Mouse (Mus musculus) spleen, postnatal 4 days (tissue): ENCODE data around the gene Arhgef1.
A peak's percentile ranks its signal among the peaks of the same experiment; 100 is the strongest.
"Not testable (repeated sequence)": the region's sequence is repeated elsewhere in the genome, so short reads cannot be mapped to it uniquely, and the experiment has no call there.

Source experiments
- DNase-seq, 2 experiments: peaks; one replicate each; pipeline ENCODE4 v3.0.0; 2022; ENCODE audit warnings: low spot score in 2 of 2

The Arhgef1 gene

DNA sequence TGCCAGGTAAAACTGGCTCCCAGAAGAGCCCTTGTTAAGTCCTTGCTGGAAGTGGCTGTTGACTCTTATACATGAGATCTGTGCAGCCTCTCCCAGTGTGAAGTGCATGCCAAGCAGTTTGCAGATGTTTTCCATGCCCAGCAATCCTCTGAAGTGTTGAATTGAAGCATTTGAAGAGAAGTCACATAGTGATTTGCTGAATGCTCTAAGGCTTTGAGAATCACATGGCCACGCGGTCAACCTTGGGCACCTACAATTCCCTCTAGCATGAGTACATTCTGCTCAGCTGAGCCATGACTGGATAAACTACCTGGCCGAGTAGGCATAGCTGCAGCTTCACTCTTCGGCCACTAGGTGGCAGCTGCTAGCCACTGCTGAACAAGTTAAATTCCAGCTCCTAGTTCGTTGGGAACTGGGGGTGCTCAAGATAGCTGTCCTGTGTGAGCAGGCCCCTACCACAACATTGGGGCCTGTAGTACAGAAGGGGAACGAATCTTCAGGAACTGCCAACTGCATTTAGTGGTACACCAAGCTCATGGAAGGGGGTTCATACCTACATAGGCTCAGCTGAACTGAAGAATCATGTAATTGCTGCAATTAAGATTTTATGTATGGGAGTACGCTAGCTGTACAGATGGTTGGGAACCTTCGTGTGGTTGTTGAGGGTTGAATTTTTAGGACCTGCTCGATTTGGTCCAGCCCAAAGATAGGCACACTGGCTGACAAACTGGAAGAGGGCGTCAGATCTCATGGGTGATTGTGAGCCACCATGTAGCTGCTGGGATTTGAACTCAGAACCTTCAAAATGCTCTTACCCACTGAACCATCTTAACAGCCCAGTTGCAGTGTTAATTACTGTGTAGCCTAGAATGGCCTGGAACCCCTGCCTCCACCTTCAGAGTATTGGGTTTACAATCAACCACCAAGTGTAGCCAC, 12.2 kb upstream of the Arhgef1 start:
- DNase-seq: peak; percentile 74 to 86

DNA sequence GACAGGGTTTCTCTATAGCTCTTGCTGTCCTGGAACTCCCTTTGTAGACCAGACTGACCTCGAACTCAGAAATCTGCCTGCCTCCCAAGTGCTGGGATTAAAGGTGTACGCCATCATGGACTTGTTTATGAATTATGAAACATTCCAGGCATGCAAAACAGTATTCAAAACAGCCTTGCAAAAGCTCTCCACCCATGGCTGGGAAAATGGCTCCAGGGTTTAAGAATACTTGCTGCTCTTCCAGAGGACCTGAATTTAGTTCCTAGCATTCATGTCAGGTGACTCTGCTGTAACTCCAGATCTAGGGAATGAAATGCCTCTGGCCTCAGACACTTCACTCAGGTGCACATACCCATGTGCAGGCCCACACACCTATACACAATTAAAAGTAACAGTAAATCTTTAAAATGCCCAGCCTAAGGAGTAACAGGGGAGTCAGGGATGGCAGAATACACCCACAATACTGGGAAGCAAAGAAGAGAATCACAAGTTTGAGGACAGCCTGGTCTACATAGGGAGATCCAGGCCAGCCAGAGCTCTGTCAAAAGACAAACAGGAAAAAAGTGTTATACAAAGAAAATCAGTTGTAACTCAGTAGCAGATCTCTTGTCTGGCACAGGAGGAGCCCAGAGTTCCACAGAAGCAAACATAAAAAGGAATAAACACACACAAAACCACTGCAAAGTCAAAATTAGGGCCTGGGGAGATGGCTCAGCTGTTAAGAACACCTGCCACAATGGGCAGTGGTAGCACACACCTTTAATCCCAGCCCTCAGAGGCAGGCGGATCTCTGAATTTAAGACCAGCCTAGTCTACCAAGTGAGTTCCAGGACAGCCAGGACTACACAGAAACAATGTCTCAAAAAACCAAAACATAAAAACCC, 11.2 kb upstream of the Arhgef1 start:
- no peak for DNase-seq

DNA sequence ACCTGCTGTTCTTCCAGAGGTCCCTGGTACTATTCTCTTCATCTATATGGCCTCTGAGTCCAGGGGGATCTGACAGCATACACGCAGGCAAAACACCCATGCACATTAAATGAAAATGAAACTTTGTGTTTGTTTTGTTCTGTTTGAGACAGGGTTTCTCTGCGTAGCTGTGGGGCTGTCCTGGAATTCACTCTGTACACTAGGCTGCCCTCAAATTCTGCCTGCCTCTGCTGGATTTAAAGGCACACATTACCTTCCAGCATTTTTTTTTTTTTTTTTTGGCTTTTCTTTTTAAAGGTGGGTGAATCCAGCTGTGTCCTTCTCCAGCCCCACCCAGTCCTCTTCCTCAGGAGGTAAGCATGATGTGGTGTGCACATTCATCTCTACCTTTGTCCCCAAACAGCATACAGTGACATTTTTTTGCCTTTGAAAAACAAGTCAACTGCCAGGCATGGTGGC, 10.6 kb upstream of the Arhgef1 start:
- DNase-seq: no peak

DNA sequence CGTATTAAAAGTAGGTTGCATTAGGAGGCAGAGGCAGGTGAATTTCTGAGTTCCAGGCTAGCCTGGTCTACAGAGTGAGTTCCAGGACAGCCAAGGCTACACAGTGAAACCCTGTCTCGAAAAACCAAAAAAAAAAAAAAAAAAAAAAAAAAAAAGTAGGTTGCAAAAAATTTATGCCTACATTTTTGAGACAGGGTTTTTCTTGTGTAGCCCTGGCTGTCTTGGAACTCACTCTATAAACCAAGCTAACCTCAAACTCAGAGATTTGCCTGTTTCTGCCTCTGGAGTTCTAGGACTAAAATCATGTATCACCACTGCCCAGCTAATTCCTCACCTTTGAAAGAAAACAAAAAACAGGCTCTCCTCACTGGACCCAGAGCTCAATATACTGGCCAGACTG, 7.0 kb upstream of the Arhgef1 start:
- DNase-seq: not testable (repeated sequence)

DNA sequence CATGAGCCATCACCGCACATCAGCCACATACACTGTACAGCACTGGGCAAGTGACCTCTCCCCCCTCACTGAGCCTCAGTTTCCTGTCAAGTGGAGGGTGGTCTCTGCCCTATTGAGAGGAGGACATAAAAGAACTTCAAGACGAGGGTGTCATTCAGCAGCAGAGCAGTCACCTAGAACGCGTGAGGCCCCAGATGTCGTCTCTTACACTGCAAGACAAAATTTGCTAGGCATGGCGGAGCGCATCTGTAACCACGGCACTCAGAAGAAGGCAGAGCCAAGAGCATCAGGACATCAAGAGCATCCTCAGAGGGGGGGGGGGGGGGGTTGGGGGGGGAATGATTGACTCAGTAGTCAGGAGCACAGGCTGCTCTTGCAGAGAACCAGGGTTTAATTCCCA, 6.4 kb upstream of the Arhgef1 start:
- DNase-seq: peak in 1 of 2 experiments; percentile 41

DNA sequence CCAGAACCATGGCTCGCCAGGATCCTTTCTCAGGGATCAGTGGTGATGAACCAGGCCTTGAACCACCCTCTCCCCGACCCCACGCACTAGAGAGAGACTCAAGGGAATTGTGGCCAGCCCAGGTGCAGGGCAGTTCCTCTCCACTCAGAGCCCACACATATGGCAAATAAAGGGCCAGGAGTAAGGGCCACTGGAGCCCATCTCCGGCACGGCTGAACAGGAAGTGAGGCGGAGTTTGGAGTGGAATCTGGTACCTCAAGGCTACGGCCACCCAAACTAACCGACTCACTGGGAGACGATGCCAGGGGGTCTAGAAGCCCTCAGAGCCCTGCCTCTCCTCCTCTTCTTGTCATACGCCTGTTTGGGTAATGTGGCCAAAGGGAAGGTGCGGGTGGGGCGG, 5.5 kb upstream of the Arhgef1 start, which contains the start of gene Cd79a:
Cd79a (plus strand) TSS at position 158 of the 400 bp plus-strand sequence.
- peak; percentile 70 to 79 for DNase-seq

DNA sequence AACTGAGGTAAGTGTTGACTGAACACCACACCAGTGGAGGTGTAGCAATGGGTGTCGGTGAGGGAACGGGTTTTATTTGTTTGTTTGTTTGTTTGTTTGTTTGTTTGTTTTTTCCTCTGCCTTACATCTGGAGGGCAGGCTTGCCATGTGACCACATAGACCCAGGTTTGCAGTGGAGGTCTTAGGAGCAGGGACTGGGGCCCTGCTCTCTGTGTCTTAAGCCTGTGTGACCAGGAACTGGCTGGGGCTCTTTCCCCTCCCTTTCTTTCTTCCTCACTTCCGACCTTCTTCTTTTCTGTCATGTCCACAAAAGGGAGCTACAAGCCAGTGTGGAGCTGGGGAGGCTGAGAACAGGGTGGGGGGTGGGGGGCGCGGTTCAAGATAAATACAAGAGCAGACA, 4.8 kb upstream of the Arhgef1 start:
- no peak for DNase-seq

DNA sequence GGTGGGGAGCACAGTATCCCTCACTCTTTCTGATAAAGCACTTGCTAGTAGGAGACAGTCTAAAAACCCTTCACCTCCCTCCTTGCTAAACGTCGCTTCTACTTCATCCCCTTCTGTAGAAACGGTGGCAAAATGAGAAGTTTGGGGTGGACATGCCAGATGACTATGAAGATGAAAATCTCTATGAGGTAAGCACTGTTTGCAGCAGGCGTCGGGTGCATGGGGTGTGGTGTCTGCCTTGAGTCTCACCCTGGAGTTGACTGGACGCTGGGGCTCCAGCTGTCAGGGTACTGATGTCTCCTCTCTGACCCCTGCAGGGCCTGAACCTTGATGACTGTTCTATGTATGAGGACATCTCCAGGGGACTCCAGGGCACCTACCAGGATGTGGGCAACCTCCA, 1.6 kb upstream of the Arhgef1 start:
- DNase-seq: peak in 1 of 2 experiments; percentile 69

DNA sequence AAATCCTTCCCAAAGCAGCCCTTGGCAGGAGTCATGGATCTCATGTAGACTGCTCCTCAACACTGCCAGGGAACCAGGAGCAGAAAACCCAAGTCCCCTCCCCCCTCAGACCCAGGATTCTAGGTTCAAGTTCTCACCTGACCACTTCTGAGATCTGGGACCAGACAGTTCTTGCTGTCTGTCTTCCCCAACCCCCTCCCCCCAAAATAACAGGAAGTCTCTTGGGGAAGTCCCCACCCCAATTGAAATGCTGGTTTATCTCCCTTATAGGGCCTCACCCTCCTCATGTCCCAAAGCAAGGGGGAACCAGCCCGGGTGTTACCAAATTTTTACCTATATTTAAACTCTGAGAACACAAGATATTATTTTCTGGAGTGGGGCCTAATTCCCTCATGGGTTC, 870 bp upstream of the Arhgef1 start:
- DNase-seq: peak in 1 of 2 experiments; percentile 68

DNA sequence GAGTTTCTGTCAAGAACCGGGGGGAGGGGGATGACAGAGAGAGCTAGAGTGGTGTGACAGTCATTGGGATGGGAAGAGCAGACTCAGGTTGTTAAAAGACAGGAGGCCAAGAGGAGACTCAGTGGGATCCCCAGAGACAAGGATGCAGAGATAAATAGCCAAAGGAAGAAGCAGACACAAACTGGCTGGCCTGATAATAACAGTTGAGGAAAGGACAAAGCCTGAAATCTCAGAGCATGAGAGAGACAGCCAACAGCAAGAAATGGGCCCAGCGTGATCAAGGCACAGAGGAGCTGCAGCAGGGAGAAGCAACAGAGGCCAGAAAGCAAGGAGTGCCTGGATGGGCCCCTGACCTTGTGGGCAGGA, 465 bp upstream of the Arhgef1 start:
- DNase-seq: no peak

DNA sequence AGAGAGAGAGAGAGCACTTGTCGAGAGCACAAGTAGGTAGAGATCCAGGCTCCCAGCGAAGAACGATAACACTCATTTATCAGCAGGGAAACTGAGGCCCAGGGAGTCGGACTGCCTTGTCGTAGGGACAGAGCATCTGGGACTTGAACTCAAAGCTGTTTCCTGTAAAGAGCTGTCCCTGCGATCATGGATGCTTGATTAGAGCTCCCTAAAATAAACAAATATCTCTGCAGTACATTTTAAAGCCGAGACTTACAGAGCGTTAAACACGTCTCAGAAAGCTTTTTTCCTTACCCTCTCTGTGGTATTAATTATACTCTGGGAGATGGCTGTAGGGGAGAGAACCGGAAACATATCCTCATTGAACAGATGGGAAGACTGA, 723 bp downstream of the Arhgef1 start:
- DNase-seq: no peak

DNA sequence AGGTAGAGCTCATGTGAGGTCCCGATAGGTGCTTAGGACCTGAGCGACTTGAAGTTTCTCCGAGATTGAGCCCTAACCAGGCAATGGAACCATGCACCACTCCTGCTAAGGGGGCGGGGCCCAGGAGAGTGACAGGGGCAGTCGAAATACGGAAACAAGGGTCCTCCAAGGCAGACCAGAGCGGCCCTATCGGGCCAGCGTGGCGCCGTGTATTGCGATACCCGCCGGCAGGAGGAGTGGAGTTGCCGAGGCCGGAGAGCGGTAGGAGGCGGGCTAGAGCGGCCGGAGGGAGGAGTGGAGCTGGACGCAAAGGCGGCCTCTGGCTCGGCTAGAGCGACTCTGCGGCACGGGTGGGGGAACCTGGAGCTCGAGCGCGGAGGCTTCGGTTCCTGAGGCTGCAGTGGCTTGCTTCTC, 1.4 kb downstream of the Arhgef1 start:
- peak; percentile 98 for DNase-seq

DNA sequence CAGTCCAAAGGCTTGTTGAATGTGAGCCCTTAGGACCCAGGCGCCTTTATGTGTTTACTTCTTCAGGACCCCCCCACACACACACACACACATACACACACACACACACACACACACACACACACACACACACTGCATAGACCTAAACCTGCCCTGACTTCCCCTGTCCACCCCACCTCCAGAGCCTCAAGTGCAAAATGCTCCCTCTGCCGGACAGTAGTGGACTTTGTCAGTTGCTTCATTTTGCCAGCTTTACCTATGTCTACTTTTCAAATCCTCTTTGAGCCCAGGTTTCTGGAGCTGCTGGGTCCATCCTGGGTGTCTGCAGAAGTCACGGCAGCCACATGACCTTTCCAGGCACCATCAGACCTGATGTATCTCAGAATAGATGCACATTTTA, 2.2 kb downstream of the Arhgef1 start:
- peak; percentile 78 to 88 for DNase-seq

DNA sequence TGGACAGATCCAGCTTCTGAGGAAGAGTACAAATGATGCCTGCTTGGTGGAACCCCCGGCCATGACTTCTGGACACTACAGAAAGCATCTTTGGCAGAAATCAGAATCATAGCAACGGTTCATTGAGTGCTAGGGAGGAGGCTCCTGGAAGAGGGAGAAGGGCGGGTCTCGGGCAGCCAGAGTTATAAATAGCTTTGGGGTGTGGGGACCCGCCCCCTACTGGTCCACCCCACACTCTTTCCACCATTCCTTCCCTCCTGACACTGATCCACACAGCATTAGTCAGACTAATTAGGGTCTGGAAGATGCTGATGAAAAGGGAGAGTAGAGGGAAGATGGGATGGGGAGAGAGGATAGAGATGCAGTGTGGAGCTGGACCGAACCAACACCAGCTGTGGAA, 3.8 kb downstream of the Arhgef1 start:
- no peak for DNase-seq

DNA sequence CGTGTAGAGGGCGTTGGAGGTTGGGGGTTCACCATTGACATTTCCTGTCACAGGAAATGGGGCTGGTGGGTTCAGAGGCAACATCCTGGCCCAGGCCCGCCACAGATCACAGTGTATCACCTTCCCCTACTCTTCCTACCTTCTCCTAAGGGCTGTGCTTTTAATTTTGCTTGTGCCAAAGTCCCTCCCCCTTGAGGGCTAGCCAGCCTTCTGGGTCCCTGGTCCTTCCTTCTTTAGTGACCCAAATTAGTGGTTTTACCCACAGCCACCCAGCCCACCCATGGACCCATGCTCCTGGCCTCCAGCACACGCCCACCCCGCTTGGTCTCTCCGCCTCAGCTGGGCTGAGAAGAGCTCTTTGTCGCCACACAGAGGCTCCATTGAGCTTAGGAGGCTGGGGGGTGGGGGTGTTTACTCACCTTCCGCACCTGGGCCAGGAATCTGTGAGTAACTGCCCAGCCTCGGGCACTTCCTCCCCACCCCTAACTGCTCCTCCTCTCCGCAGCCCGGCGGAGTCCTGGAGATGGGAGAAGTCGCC, 4.6 kb downstream of the Arhgef1 start:
- peak in 1 of 2 experiments; percentile 42 for DNase-seq

DNA sequence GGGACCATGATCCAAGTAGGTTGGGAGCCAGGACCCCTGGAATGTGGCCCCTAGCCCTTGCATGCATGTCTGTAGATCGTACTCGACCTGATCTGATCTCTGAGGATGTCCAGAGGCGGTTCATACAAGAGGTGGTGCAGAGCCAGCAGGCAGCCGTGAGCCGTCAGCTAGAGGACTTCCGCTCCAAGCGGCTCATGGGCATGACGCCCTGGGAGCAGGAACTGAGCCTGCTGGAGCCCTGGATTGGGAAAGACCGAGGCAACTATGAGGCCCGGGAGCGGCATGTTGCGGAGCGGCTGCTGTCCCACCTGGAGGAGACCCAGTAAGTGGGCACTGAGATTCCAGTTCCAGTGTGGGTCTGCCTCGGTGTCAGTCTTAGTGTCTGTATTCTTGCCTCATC, 9.8 kb downstream of the Arhgef1 start:
- DNase-seq: no peak

DNA sequence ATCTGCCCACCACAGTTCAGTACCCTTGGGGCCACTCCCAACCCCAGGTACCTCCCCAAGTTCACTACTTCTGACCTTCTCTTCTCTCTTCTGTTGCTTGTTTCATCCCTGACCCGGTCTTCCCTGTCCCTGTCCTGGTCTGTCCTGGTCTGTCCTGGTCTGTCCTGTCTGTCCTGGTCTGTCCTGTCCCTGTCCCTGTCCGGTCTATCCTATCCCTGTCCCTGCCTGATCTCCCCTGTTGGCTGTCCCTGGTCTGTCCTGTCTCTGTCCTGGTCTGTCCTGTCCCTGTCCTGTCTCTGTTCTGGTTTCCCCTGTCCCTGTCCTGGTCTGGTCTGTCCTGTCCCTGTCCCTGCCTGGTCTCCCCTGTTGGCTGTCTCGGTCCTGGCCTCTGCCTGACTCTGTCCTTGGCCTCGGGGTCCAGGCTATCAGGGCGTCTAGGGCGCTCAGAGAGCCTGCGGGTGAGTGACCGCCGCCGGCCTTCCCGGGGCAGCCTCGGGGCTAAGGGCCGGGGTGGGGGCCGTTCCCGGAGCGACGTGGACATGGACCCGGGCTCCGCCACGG, 16.1 kb downstream of the Arhgef1 start:
- no peak for DNase-seq

DNA sequence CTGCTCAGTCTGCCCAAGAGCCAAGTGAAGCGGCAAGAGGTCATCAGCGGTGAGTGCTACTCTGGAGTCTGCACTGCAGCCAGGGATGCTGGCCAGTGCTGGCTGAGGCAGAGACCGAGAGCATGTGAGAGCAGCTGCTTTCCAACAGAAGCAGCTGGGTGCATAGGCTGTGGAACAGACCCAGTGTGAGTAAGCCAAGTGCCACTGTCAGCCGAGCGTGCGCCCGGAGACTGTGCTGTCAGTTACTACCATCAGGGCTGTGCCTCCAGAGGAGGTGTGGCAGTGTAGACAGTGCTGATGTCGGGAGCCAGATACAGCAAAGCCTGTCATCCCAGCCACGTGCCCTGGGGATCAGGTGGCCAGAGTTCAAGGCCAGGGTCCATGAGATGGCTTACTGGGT, 17.0 kb downstream of the Arhgef1 start:
- no peak for DNase-seq

DNA sequence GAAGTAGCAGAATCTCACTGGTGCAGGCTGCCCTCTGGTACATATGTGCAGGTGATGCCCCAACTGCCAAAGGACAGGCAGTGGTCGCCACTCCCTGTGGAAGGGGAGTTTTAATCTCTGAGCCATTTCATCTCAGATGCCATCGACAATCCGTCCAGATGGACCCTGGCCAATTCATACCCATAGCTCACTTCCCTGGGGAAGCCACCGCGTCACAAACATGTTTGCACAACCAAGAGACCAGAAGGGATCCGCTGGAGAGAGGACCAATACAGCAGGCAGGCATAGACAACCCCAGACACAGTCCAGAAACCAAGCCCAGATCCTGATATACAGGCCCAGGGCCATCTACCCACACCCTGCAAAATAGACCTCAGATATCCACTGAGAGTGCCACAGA, 27.8 kb downstream of the Arhgef1 start:
- no peak for DNase-seq

DNA sequence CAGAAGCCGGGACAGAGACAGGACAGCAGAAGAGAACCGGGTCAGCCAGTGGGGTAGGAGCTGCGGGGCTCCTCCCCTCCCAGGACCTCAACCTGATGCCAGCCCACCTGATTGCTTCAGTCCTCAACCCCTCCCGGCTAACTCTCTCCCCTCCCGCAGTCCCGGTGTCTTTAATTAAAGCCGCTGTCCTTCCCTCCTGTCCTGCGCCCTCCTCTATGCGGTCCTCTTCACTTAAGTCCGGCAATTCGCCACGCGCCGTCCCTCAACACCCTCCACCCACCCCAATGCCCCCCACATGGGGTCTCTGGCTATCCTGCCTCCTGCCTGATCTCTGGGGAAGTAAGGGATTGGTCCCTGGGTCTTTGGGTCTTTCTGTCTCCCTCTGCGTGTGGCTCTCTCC, 28.9 kb downstream of the Arhgef1 start:
- no peak for DNase-seq

DNA sequence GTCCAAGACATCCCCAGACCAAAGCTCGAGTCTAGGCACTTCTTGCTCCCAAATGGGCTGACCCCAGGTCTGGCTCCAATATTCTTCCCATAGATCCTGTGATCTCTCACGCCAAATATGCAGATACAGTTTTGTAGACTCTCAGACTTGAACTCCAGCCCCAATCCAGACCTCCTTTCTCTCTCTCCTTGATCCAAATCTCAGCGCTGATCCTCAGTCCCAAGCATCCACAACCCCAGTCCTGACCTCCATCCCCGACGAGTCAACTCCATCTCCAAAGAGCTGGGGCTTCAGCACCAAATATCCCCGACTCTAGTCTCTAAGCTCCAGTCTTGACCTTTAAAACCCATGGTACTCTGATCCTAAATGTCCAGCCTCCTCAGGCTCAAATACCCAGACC, 40.9 kb downstream of the Arhgef1 start:
- DNase-seq: no peak
